Mouse (Mus musculus): ENCODE results near the gene Ddx55. TPM values are rescaled to one million over a fixed set of nuclear protein-coding genes. Genes with fewer than 3 reads are reported as not detected.

Gene Ddx55
- polyA plus RNA-seq (2015; fragmentation: Illumina TruSeq; extraction: RNeasy Lipid Tissue Mini Kit (QIAGEN cat#74804); ENCODE audit: insufficient read depth, low read depth, low replicate concordance), result 16.4 TPM

GRCm38 (mm10) chr5:124552558-124553307 is at the start of gene Ddx55:
Gene Ddx55 (plus strand): TSS chr5:124552864.

GRCm38 (mm10) chr5:124530655-124531582 is 21.7 kb upstream of the Ddx55 start, which contains the start of gene Rilpl1:
Gene Rilpl1 (minus strand): TSS chr5:124531391.

GRCm38 (mm10) chr5:124540383-124540786 is 12.3 kb upstream of the Ddx55 start, which contains the start of gene Tmed2:
Gene Tmed2 (plus strand): TSS chr5:124540695.

GRCm38 (mm10) chr5:124578633-124579317 is 26.1 kb downstream of the Ddx55 start, which contains the start of the genes Eif2b1 and Gtf2h3:
Gene Eif2b1 (minus strand): TSS chr5:124579131.
Gene Gtf2h3 (plus strand): TSS chr5:124579140.

Other genes starting within 250 kb of the Ddx55 start
- gene Mphosph9, start 224.9 kb upstream of the Ddx55 start, polyA plus RNA-seq (2015; fragmentation: Illumina TruSeq; extraction: RNeasy Lipid Tissue Mini Kit (QIAGEN cat#74804); ENCODE audit: insufficient read depth, low read depth, low replicate concordance), result 1.5 TPM
- gene 2810006K23Rik, start 224.8 kb upstream of the Ddx55 start, polyA plus RNA-seq (2015; fragmentation: Illumina TruSeq; extraction: RNeasy Lipid Tissue Mini Kit (QIAGEN cat#74804); ENCODE audit: insufficient read depth, low read depth, low replicate concordance), result 1.3 TPM
- 42.0 TPM for gene Cdk2ap1, start 189.8 kb upstream of the Ddx55 start, polyA plus RNA-seq (2015; fragmentation: Illumina TruSeq; extraction: RNeasy Lipid Tissue Mini Kit (QIAGEN cat#74804); ENCODE audit: insufficient read depth, low read depth, low replicate concordance)
- 8.3 TPM for gene Sbno1, start 126.9 kb upstream of the Ddx55 start, polyA plus RNA-seq (2015; fragmentation: Illumina TruSeq; extraction: RNeasy Lipid Tissue Mini Kit (QIAGEN cat#74804); ENCODE audit: insufficient read depth, low read depth, low replicate concordance)
- 12.4 TPM for gene Kmt5a, start 112.9 kb upstream of the Ddx55 start, polyA plus RNA-seq (2015; fragmentation: Illumina TruSeq; extraction: RNeasy Lipid Tissue Mini Kit (QIAGEN cat#74804); ENCODE audit: insufficient read depth, low read depth, low replicate concordance)
- 3.3 TPM for gene Rilpl2, start 74.5 kb upstream of the Ddx55 start, polyA plus RNA-seq (2015; fragmentation: Illumina TruSeq; extraction: RNeasy Lipid Tissue Mini Kit (QIAGEN cat#74804); ENCODE audit: insufficient read depth, low read depth, low replicate concordance)
- 3.0 TPM for gene Snrnp35, start 69.7 kb upstream of the Ddx55 start, polyA plus RNA-seq (2015; fragmentation: Illumina TruSeq; extraction: RNeasy Lipid Tissue Mini Kit (QIAGEN cat#74804); ENCODE audit: insufficient read depth, low read depth, low replicate concordance)
- gene Rilpl1, start 21.5 kb upstream of the Ddx55 start, polyA plus RNA-seq (2015; fragmentation: Illumina TruSeq; extraction: RNeasy Lipid Tissue Mini Kit (QIAGEN cat#74804); ENCODE audit: insufficient read depth, low read depth, low replicate concordance), result 3.7 TPM
- 94.8 TPM for gene Tmed2, start 12.2 kb upstream of the Ddx55 start, polyA plus RNA-seq (2015; fragmentation: Illumina TruSeq; extraction: RNeasy Lipid Tissue Mini Kit (QIAGEN cat#74804); ENCODE audit: insufficient read depth, low read depth, low replicate concordance)
- gene Eif2b1, start 26.3 kb downstream of the Ddx55 start, polyA plus RNA-seq (2015; fragmentation: Illumina TruSeq; extraction: RNeasy Lipid Tissue Mini Kit (QIAGEN cat#74804); ENCODE audit: insufficient read depth, low read depth, low replicate concordance), result 16.3 TPM
- gene Gtf2h3, start 26.3 kb downstream of the Ddx55 start, polyA plus RNA-seq (2015; fragmentation: Illumina TruSeq; extraction: RNeasy Lipid Tissue Mini Kit (QIAGEN cat#74804); ENCODE audit: insufficient read depth, low read depth, low replicate concordance), result 7.6 TPM
- gene Atp6v0a2, start 75.7 kb downstream of the Ddx55 start, polyA plus RNA-seq (2015; fragmentation: Illumina TruSeq; extraction: RNeasy Lipid Tissue Mini Kit (QIAGEN cat#74804); ENCODE audit: insufficient read depth, low read depth, low replicate concordance), result 8.7 TPM
- 0.13 TPM for gene Dnah10, start 172.2 kb downstream of the Ddx55 start, polyA plus RNA-seq (2015; fragmentation: Illumina TruSeq; extraction: RNeasy Lipid Tissue Mini Kit (QIAGEN cat#74804); ENCODE audit: insufficient read depth, low read depth, low replicate concordance)

Data from pancreas, adult 10 weeks (tissue).